9 mouse cellular contexts compared by ENCODE assay signal in genomic region chr5:35320650-35321049, GRCm38 (mm10). TPM values are rescaled to one million over a fixed set of nuclear protein-coding genes. Genes with fewer than 3 reads are reported as not detected.
DNase-seq lines count a peak whose midpoint lies in the region; ATAC-seq and TF ChIP-seq lines count a peak whose summit lies in the region.
"Had no signal": no experiment of that assay in that cellular context is flagged by ENCODE, and none has a peak within 500 bp of the region (broad histone marks: within the 10 kb centered on the region; RNA-seq: fewer than 3 reads in every experiment).

No protein-coding gene starts in this region.

- no peaks in the 10 kb centered on the region for H3K9me3 ChIP-seq in hindbrain, postnatal 0 days (ENCODE audit: low read length)
- no peaks in the 10 kb centered on the region for H3K9me3 ChIP-seq in hindbrain, embryonic 12.5 days (replicated peaks)
- H3K9me3 ChIP-seq: midbrain, embryonic 12.5 days had no signal

- no peaks in the 10 kb centered on the region for H3K4me1 ChIP-seq in hindbrain, postnatal 0 days (ENCODE audit: insufficient read depth, low read length)
- H3K4me1 ChIP-seq in hindbrain, embryonic 12.5 days, result no peaks in the 10 kb centered on the region
- H3K4me1 ChIP-seq: midbrain, embryonic 12.5 days had no signal

- TF ChIP-seq POLR2A in brain, embryonic 14.5 days (IDR thresholded peaks at IDR 0.05; ENCODE audit: borderline replicate concordance, extremely low read depth, insufficient read depth, insufficient read length, poor library complexity, severe bottlenecking), result no peak

- DNase-seq in hindbrain, postnatal 0 days (ENCODE audit: low spot score), result peak; percentile 81
- DNase-seq in brain, embryonic 14.5 days (ENCODE audit: low read depth), result peak; percentile 40
- peak; percentile 70 for DNase-seq in gastrocnemius, postnatal 25 days
- peak; percentile 66 for DNase-seq in left cerebral cortex, postnatal 10 days (ENCODE audit: extremely low spot score in 1 of 2, low spot score in 2 of 2)
- peak; percentile 93 for DNase-seq in testis, postnatal 10 days (ENCODE audit: low spot score)
- no peak for DNase-seq in spleen, postnatal 14 days (ENCODE audit: low spot score in 2 of 2)
- no peak for DNase-seq in retina, postnatal 1 day

- ATAC-seq in hindbrain, postnatal 0 days, result peak; percentile 70; the same call in 1 of the 2 replicates
- no peak for ATAC-seq in hindbrain, embryonic 12.5 days (ENCODE audit: low FRiP score)

- WGBS in hindbrain, postnatal 0 days, result 43% methylated on average over 2 of the region's 2 CpGs
- 86% methylated on average over 2 of the region's 2 CpGs for WGBS in hindbrain, embryonic 12.5 days

- TF ChIP-seq CTCF in hindbrain, postnatal 0 days (IDR thresholded peaks at IDR 0.05; ENCODE audit: low read depth), result peak; percentile 46
- no peak for TF ChIP-seq CTCF in brain, embryonic 14.5 days (IDR thresholded peaks at IDR 0.05; ENCODE audit: borderline replicate concordance, extremely low read depth, insufficient read depth, insufficient read length)

- no peaks in the 10 kb centered on the region for H3K27me3 ChIP-seq in hindbrain, postnatal 0 days (ENCODE audit: insufficient read depth, low read length)
- H3K27me3 ChIP-seq in hindbrain, embryonic 12.5 days, result no peaks in the 10 kb centered on the region; the same call in 1 of the 2 replicates

- no peak overlapping the region for H3K4me3 ChIP-seq in hindbrain, postnatal 0 days (ENCODE audit: low read length)
- H3K4me3 ChIP-seq in hindbrain, embryonic 12.5 days, result no peak overlapping the region
- H3K4me3 ChIP-seq: midbrain, embryonic 12.5 days had no signal

- H3K4me2 ChIP-seq in hindbrain, postnatal 0 days (ENCODE audit: low read depth, low read length), result no peak overlapping the region
- no peak overlapping the region for H3K4me2 ChIP-seq in hindbrain, embryonic 12.5 days (replicated peaks)
- H3K4me2 ChIP-seq: midbrain, embryonic 12.5 days had no signal

- intact Hi-C loops in left cerebral cortex, postnatal 10 days (cut with DNase I), result no loop called here

- H3K9ac ChIP-seq in hindbrain, postnatal 0 days (replicated peaks; ENCODE audit: low read length), result no peak overlapping the region
- H3K9ac ChIP-seq in hindbrain, embryonic 12.5 days, result no peak overlapping the region
- H3K9ac ChIP-seq: midbrain, embryonic 12.5 days had no signal

- H3K27ac ChIP-seq in hindbrain, postnatal 0 days, result no peak overlapping the region
- no peak overlapping the region for H3K27ac ChIP-seq in hindbrain, embryonic 12.5 days
- H3K27ac ChIP-seq: midbrain, embryonic 12.5 days had no signal

- H3K36me3 ChIP-seq in hindbrain, postnatal 0 days (ENCODE audit: insufficient read depth, low read length), result no peaks in the 10 kb centered on the region
- no peaks in the 10 kb centered on the region for H3K36me3 ChIP-seq in hindbrain, embryonic 12.5 days
- H3K36me3 ChIP-seq: midbrain, embryonic 12.5 days had no signal

RNA-seq across cellular contexts. Expression of gene Adra2c, which starts 42.5 kb away (rescaled TPM):
- total RNA-seq in hindbrain, postnatal 0 days (2014; rRNA removed), result 33.1 and 33.6 TPM in 2 replicates
- 1.8 and 2.3 TPM in 2 replicates for polyA plus RNA-seq in hindbrain, postnatal 0 days (2015; fragmentation: Nextera tagmentation; extraction: Ambion mirVana)
- 0.36 and 0.38 TPM in 2 replicates for polyA plus RNA-seq in hindbrain, embryonic 12.5 days (2016; fragmentation: Nextera tagmentation; extraction: Ambion mirVana)
- 2.0 and 3.0 TPM in 2 replicates for polyA plus RNA-seq in brain, embryonic 14.5 days (2012; rRNA removed)
- total RNA-seq in gastrocnemius, postnatal 25 days (2021), result under 1 TPM; 0.20 to 0.32 TPM
- total RNA-seq in left cerebral cortex, postnatal 10 days (2021), result 10 to 100 TPM in 1 of 2 experiments, 1 to 10 TPM in 1; 6.5 to 12.0 TPM
- polyA plus RNA-seq: midbrain, embryonic 12.5 days had no signal

Comparison
In these comparisons a context has a peak if more than half of its experiments do, and no peak if none do; other contexts are left out.
1. DNase-seq: peak in hindbrain, postnatal 0 days (single experiment), brain, embryonic 14.5 days (single experiment), gastrocnemius, postnatal 25 days (single experiment), left cerebral cortex, postnatal 10 days (2 of 2) and testis, postnatal 10 days (single experiment); none in spleen, postnatal 14 days (0 of 2) and retina, postnatal 1 day (single experiment).
2. RNA of gene Adra2c, which starts 42.5 kb away (total RNA-seq): 33.1 to 33.6 TPM in hindbrain, postnatal 0 days and 6.5 to 12.0 TPM in left cerebral cortex, postnatal 10 days; 0.20 to 0.32 TPM in gastrocnemius, postnatal 25 days; every median in the first group is over 4 times any median in the second.